Mouse (Mus musculus): ENCODE results near the gene Sirt3. TPM values are rescaled to one million over a fixed set of nuclear protein-coding genes. Genes with fewer than 3 reads are reported as not detected.

Gene Sirt3
- polyA plus RNA-seq, 2 experiments: 20.1 to 28.3 TPM

- Histone ChIP-seq H3K36me3 (ENCODE audit: control insufficient read depth, insufficient read depth, low read length) (peaks cover 58% of the 10 kb centered on the region), H3K27ac (replicated peaks; ENCODE audit: low read depth, low read length) (peak within 1 kb of the TSS; percentile 83), H3K4me1 (ENCODE audit: control insufficient read depth, insufficient read depth, low read length) (peaks cover 19% of the 10 kb centered on the region), H3K9ac (ENCODE audit: low read depth, low read length, severe bottlenecking) (peak within 1 kb of the TSS; percentile 85), H3K9me3 (ENCODE audit: control insufficient read depth, low read length) (no peaks in the 10 kb centered on the region), H3K4me3 (replicated peaks; ENCODE audit: low read length) (peak within 1 kb of the TSS; percentile 82), H3K27me3 (ENCODE audit: control insufficient read depth, insufficient read depth, low read length) (no peaks in the 10 kb centered on the region), H3K4me2 (replicated peaks; ENCODE audit: low read depth, low read length, severe bottlenecking) (peak within 1 kb of the TSS; percentile 98)
- ATAC-seq (ENCODE audit: low FRiP score, low read depth) (peak; percentile 86), DNase-seq (ENCODE audit: low spot score) (peak; percentile 90)
- under 1% methylated on average over 48 of the region's 51 CpGs for WGBS
- peak; percentile 56; the same call in 1 of the 2 replicates for TF ChIP-seq POLR2A (IDR thresholded peaks at IDR 0.05; ENCODE audit: borderline replicate concordance, extremely low read depth, insufficient read depth, insufficient read length)
Measured at GRCm38 (mm10) chr7:140855860-140856784, 26.0 kb downstream of the Sirt3 start, which contains the start of gene Gm45785. Gm45785 (minus strand) TSS chr7:140856331.

DNA sequence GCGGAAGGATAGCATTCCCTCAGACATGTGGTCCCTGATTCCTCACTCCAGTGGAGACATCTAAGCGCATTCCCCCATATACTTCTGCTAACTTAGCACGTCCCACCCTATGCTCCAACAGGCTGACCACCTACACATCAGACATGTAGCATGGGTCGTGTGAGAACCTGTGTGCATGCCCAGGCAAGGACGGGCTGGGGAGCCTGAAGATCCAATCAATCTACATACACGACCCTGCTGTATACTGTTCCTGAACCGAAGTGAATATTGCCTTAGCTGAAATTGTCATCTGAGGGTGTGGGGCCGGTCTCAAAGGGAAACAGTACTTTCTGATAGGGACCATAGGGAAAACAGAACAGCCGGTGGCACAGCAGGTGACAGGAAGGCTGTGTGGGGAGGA, 26.9 kb downstream of the Sirt3 start:
- Histone ChIP-seq H3K27ac (replicated peaks; ENCODE audit: low read depth, low read length) (no peak overlapping the region), H3K9me3 (ENCODE audit: control insufficient read depth, low read length) (no peaks in the 10 kb centered on the region), H3K4me2 (replicated peaks; ENCODE audit: low read depth, low read length, severe bottlenecking) (peak overlapping the region; percentile 98), H3K36me3 (ENCODE audit: control insufficient read depth, insufficient read depth, low read length) (peaks cover 56% of the 10 kb centered on the region), H3K27me3 (ENCODE audit: control insufficient read depth, insufficient read depth, low read length) (no peaks in the 10 kb centered on the region), H3K4me3 (replicated peaks; ENCODE audit: low read length) (peak overlapping the region; percentile 82), H3K4me1 (ENCODE audit: control insufficient read depth, insufficient read depth, low read length) (peaks cover 19% of the 10 kb centered on the region), H3K9ac (ENCODE audit: low read depth, low read length, severe bottlenecking) (peak overlapping the region; percentile 85)
- no peak for DNase-seq (ENCODE audit: low spot score)
- WGBS: 79% methylated on average over 9 of the region's 9 CpGs
- ATAC-seq (ENCODE audit: low FRiP score, low read depth): no peak
- no peak for TF ChIP-seq POLR2A (IDR thresholded peaks at IDR 0.05; ENCODE audit: borderline replicate concordance, extremely low read depth, insufficient read depth, insufficient read length)

DNA sequence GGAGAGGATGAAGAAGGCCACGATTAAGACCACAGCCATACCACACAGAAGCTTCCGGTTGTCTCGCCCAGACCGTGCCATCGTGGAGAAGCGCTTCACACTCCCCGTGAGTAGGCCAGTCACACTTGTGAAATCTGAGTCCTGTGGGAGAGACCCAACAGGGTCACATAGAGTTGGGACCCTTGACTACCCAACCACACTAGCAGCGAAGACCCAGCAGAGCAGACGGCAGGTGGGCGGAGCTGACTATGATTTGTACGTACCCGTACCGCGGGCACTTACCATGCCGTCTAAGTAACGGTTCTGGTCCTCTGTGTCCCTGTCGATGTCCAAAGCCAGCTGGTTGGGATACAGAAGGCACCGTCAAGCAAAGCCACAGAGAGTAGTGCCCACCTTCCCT, 27.6 kb downstream of the Sirt3 start:
- no peaks in the 10 kb centered on the region for H3K9me3 ChIP-seq (ENCODE audit: control insufficient read depth, low read length)
- no peaks in the 10 kb centered on the region for H3K27me3 ChIP-seq (ENCODE audit: control insufficient read depth, insufficient read depth, low read length)
- H3K9ac ChIP-seq (ENCODE audit: low read depth, low read length, severe bottlenecking): no peak overlapping the region
- peaks cover 50% of the 10 kb centered on the region for H3K36me3 ChIP-seq (ENCODE audit: control insufficient read depth, insufficient read depth, low read length)
- DNase-seq (ENCODE audit: low spot score) (no peak), ATAC-seq (ENCODE audit: low FRiP score, low read depth) (no peak)
- 94% methylated on average over 18 of the region's 18 CpGs for WGBS
- H3K4me1 ChIP-seq (ENCODE audit: control insufficient read depth, insufficient read depth, low read length): peaks cover 19% of the 10 kb centered on the region
- no peak for TF ChIP-seq POLR2A (IDR thresholded peaks at IDR 0.05; ENCODE audit: borderline replicate concordance, extremely low read depth, insufficient read depth, insufficient read length)
- no peak overlapping the region for H3K27ac ChIP-seq (replicated peaks; ENCODE audit: low read depth, low read length)
- H3K4me2 ChIP-seq (replicated peaks; ENCODE audit: low read depth, low read length, severe bottlenecking): peak overlapping the region; percentile 98; the same call in 1 of the 2 replicates
- no peak overlapping the region; the same call in 1 of the 2 replicates for H3K4me3 ChIP-seq (replicated peaks; ENCODE audit: low read length)

GRCm38 (mm10) chr7:140853386-140853785, 28.7 kb downstream of the Sirt3 start:
- 85% methylated on average over 9 of the region's 9 CpGs for WGBS
- H3K36me3 ChIP-seq (ENCODE audit: control insufficient read depth, insufficient read depth, low read length): peaks cover 42% of the 10 kb centered on the region
- no peaks in the 10 kb centered on the region for H3K9me3 ChIP-seq (ENCODE audit: control insufficient read depth, low read length)
- H3K4me2 ChIP-seq (replicated peaks; ENCODE audit: low read depth, low read length, severe bottlenecking): no peak overlapping the region
- H3K27ac ChIP-seq (replicated peaks; ENCODE audit: low read depth, low read length): no peak overlapping the region
- no peak overlapping the region for H3K4me3 ChIP-seq (replicated peaks; ENCODE audit: low read length)
- no peak for DNase-seq (ENCODE audit: low spot score)
- no peak for TF ChIP-seq POLR2A (IDR thresholded peaks at IDR 0.05; ENCODE audit: borderline replicate concordance, extremely low read depth, insufficient read depth, insufficient read length)
- no peak for ATAC-seq (ENCODE audit: low FRiP score, low read depth)
- H3K9ac ChIP-seq (ENCODE audit: low read depth, low read length, severe bottlenecking): no peak overlapping the region
- H3K4me1 ChIP-seq (ENCODE audit: control insufficient read depth, insufficient read depth, low read length): peaks cover 14% of the 10 kb centered on the region
- H3K27me3 ChIP-seq (ENCODE audit: control insufficient read depth, insufficient read depth, low read length): no peaks in the 10 kb centered on the region

DNA sequence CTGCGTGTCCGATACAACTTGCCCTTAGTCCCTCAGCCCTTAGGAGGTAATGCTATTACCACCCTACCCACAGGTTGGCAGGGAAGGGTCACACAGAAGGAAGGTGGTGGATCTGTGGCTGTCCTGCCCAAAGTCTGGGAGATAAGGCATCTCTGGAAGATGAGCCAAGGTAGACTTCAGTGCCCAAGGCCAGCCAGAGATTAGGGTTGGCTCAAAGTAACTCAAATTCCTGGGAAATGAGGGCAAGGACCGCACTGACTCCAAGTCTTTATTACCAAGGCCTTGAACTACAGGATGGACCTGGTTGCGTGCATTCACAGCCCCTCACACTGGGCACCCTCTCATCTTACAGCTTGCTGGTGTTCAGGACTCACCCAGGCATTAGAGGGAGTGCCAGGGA, 30.2 kb downstream of the Sirt3 start:
- 95% methylated on average over 4 of the region's 4 CpGs for WGBS

More for the DNA sequence above, 30.2 kb downstream of the Sirt3 start:
- H3K27me3 ChIP-seq (ENCODE audit: control insufficient read depth, insufficient read depth, low read length): no peaks in the 10 kb centered on the region
- TF ChIP-seq POLR2A (IDR thresholded peaks at IDR 0.05; ENCODE audit: borderline replicate concordance, extremely low read depth, insufficient read depth, insufficient read length): no peak
- no peak for DNase-seq (ENCODE audit: low spot score)
- no peak overlapping the region for H3K9ac ChIP-seq (ENCODE audit: low read depth, low read length, severe bottlenecking)
- H3K27ac ChIP-seq (replicated peaks; ENCODE audit: low read depth, low read length): no peak overlapping the region
- peaks cover 42% of the 10 kb centered on the region for H3K36me3 ChIP-seq (ENCODE audit: control insufficient read depth, insufficient read depth, low read length)
- no peak for ATAC-seq (ENCODE audit: low FRiP score, low read depth)
- H3K4me1 ChIP-seq (ENCODE audit: control insufficient read depth, insufficient read depth, low read length): peaks cover 6% of the 10 kb centered on the region
- H3K4me3 ChIP-seq (replicated peaks; ENCODE audit: low read length): no peak overlapping the region
- H3K4me2 ChIP-seq (replicated peaks; ENCODE audit: low read depth, low read length, severe bottlenecking): no peak overlapping the region
- H3K9me3 ChIP-seq (ENCODE audit: control insufficient read depth, low read length): no peaks in the 10 kb centered on the region
